Mouse (Mus musculus): ENCODE data around the gene Cuedc1. TPM values are rescaled to one million over a fixed set of nuclear protein-coding genes. Genes with fewer than 3 reads are reported as not detected.

The Cuedc1 gene
- total RNA-seq, 2 experiments from 2014 or later = 50.5 to 60.6 TPM

GRCm38 (mm10) chr11:88146264-88147060 lies 48.6 kb downstream of the Cuedc1 start:
- no peak for DNase-seq

- no peak for DNase-seq
These were observed 49.5 kb downstream of the Cuedc1 start for GRCm38 (mm10) chr11:88147388-88147787.

- no peak for DNase-seq
These were observed 50.3 kb downstream of the Cuedc1 start for GRCm38 (mm10) chr11:88148015-88148637.

- DNase-seq = peak; percentile 57
These were observed 50.9 kb downstream of the Cuedc1 start for GRCm38 (mm10) chr11:88148638-88149279.

- DNase-seq = no peak
These were observed 53.7 kb downstream of the Cuedc1 start for GRCm38 (mm10) chr11:88151379-88152155.

- no peak for DNase-seq
These were observed 56.0 kb downstream of the Cuedc1 start for GRCm38 (mm10) chr11:88153880-88154279.

- no peak for DNase-seq
These were observed 56.6 kb downstream of the Cuedc1 start for GRCm38 (mm10) chr11:88154500-88154899.

GRCm38 (mm10) chr11:88155451-88155850 lies 57.6 kb downstream of the Cuedc1 start:
- peak; percentile 77 for DNase-seq

GRCm38 (mm10) chr11:88155998-88156397 lies 58.1 kb downstream of the Cuedc1 start:
- DNase-seq = no peak

GRCm38 (mm10) chr11:88156403-88156802 lies 58.5 kb downstream of the Cuedc1 start:
- DNase-seq = peak; percentile 41

- peak; percentile 64 for DNase-seq
These were observed 61.0 kb downstream of the Cuedc1 start for GRCm38 (mm10) chr11:88158842-88159246.

GRCm38 (mm10) chr11:88159389-88159788 lies 61.5 kb downstream of the Cuedc1 start:
- peak; percentile 43 for DNase-seq

GRCm38 (mm10) chr11:88160316-88160715 lies 62.5 kb downstream of the Cuedc1 start:
- peak; percentile 15 for DNase-seq

- peak; percentile 58 for DNase-seq
These were observed 63.3 kb downstream of the Cuedc1 start for GRCm38 (mm10) chr11:88161051-88161581.

- DNase-seq = peak; percentile 94
These were observed 63.9 kb downstream of the Cuedc1 start for GRCm38 (mm10) chr11:88161651-88162362.

GRCm38 (mm10) chr11:88162740-88163139 lies 64.9 kb downstream of the Cuedc1 start:
- DNase-seq = no peak

GRCm38 (mm10) chr11:88164213-88164723 lies 66.4 kb downstream of the Cuedc1 start:
- DNase-seq = no peak

- peak; percentile 92 for DNase-seq
These were observed 67.0 kb downstream of the Cuedc1 start for GRCm38 (mm10) chr11:88164801-88165377.

GRCm38 (mm10) chr11:88165683-88166364 lies 68.0 kb downstream of the Cuedc1 start:
- DNase-seq = peak; percentile 42

- DNase-seq = no peak
These were observed 68.6 kb downstream of the Cuedc1 start for GRCm38 (mm10) chr11:88166471-88166870.

Measured in gastrocnemius, postnatal 10 days (tissue).